Mouse (Mus musculus) forelimb bud, embryonic 11.5 days (tissue): ENCODE measurements around the gene Stat5b.

ENCODE experiments used
- DNase-seq: peaks from one replicate; pipeline ENCODE4 v3.0.0-alpha.2; 2012; ENCODE audit warnings: low read depth, low spot score

The Stat5b gene

GRCm38 (mm10) chr11:100736746-100737080 lies 113.8 kb downstream of the Stat5b start:
- no peak for DNase-seq

DNA sequence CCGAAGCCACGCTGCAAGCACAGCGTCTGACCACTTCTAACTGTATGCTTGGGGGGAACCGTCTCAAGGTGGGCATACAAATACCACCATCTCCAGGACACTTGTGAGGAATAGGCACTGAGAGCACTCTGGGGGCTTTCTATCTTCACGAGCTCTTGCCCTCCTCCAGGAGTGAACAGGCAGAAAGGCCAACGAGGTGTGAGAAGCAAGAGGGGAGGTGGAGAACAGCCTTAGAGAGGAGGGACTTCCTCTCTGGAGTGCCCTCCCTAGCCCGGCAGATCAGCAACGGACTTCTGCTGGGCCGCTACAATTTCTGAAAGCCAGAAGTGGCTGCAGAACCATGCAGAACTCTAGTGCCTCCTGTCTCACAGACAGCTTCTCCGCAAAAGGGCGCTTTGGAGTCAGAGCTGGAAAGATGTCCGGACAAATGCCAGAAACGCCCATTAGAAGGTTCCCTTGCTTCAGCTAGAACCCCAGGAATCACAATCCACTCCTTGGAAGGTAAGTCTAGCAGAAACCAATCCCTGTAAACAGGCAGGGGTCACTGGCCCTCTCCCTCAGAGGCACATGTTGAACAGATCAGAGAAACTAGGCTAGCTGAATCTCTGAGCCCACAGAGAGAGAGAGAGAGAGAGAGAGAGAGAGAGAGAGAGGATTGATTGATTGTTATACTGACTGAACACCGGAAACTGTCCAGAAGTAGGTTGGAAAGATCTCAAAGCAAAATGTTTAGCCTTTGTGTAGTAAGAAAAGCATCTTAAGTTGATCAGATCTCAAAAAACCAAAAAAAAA lies 114.4 kb downstream of the Stat5b start:
- DNase-seq, result no peak

DNA sequence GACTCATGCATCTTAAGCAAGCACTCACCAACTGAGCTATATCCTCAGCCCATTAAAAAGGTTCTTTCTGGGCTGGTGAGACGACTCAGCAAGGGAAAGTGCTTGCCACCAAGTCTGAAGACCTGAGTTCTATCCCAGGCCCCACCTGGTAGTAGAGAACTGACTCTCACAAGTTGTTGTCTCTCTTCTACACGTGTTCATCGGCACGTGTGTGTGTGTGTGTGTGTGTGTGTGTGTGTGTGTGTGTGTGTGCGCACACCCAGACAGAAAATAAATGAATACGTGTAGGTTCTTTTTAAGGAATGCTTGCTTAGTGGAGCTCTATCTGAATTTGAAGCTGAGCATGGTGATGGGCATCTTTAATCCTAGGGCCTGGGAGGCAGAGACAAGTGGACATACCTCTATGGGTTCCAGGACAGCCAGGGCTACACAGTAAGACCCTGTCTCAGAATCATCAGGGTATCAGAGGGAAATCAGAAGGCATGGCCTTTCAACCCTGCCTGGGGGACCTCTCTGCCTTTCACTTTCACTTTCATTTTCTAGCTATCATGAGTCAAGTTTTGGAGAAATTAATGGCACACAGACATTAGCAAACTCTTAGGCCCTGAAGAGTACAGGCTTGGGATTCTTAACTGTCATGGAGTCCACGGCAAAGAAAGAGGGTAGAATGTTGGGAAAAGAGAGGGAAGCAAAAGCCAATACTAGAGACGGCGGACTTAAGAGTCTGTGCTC lies 115.2 kb downstream of the Stat5b start:
- no peak for DNase-seq
